Mouse (Mus musculus) CD8-positive naive resting alpha-beta T cell, adult 57 days (primary cell): ENCODE results near the gene Plekhh3. TPM values are rescaled to one million over a fixed set of nuclear protein-coding genes. Genes with fewer than 3 reads are reported as not detected.

ENCODE experiments used
- total RNA-seq: library from RNA; stranded (reverse); gene quantifications from one replicate; pipeline ENCODE4 v1.2.4, GENCODE M21; 2023

Plekhh3 gene
- 0.28 TPM for total RNA-seq

DNA sequence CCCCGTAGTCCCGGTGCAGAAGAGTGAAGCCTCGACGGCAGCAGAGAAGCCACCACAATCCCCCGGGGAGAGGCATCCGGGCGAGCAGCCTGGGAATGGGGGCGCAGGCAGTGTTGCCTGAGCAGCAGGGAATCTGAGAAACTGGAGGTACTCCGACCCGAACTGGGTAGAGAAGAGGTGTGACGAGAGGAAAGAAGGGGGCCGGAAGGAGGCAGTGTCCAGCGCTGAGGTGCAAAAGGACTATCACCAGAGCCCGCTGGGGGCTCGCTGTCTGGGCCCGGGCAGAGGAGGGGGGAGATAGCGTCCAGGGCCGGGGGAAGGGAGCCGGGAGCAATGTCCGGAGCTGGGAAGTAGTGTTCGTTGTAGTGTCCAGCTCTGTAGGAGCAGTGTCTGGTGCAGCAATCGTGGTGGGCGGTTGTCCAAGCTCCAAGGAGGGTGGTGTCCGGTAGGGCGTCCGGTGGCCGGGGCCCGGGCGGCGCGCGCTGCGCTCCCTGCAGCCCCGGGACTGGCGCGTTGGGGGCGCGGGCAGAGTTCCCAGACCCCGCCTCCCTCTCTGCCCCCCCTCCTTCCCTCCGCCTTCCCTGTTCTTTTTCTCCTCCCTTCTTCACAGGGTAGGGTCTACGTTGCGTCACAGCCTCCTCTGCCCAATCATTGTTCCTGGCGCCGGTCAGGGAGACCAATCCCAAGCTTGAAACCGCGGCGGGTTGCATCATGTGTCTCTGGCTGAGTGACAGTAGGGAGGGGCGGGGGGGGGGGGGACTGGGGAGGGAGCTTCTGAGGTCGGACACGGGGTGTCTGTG lies at the start of gene Plekhh3:
TSS of gene Plekhh3 (minus strand) at position 541 of the 800 bp plus-strand sequence.

DNA sequence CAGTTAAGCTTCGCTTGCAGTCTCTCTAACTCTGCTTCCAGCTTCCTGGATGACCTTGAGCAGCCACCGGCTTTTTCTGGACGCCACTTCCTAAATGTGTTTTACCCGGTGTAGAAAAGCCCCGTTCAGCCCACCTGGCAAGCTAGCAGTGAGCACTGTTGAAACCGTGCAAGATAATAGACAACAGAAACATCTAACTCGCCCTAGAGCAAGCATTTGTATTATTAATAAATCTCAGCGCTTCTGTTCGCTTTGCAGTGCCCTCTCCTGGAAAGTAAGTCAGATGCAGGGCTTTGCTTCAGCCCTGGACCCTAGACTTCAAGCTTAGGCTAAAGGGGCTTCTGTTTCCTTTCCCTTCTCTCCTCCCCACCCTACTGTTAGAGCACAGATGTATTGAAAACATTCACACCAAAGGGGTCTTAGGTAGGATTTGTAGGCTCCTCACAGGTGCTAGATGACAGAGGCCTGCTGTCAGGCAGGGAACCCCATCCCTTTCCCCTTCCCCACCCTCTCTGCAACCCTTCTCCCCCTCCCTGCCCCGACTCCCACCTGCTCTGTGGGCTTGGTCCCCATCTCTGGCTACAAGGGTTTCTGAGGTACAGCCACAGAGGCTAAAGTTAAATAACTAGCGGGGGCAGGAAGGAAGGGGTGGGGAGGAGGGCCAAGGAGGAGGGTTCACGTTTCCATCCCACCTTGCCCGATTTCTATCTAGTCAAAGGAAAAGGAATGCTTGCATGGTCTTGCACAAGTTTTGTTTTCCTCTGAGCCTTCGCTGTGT lies 3.9 kb upstream of the Plekhh3 start, which contains the start of gene Ccr10:
TSS of gene Ccr10 (minus strand) at position 593 of the 778 bp plus-strand sequence.

DNA sequence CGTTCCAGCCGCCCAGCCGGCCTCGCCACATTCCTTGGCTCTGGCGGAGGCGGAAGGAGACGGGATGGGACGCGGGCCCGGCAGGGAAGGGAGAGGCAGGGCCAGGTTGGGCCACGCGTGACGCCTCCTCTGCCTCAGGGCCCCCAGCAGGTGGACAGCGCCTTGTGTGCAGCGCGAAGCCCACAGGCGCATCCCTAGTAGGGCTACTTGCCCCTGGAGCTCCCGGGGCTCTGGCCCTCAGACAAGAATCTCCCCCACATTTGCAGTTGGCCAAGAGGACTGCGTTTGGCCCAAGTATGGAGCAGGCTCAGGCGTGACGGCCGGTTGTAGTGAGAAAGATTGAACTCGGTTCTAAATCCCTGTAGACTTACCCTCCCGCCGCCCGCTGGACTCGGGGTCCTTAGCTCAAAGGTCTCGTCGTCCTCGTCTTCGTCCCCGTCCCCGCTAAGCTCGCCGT lies 769 bp downstream of the Plekhh3 start, which contains the start of gene Cntnap1:
TSS of gene Cntnap1 (plus strand) at position 170 of the 457 bp plus-strand sequence.

DNA sequence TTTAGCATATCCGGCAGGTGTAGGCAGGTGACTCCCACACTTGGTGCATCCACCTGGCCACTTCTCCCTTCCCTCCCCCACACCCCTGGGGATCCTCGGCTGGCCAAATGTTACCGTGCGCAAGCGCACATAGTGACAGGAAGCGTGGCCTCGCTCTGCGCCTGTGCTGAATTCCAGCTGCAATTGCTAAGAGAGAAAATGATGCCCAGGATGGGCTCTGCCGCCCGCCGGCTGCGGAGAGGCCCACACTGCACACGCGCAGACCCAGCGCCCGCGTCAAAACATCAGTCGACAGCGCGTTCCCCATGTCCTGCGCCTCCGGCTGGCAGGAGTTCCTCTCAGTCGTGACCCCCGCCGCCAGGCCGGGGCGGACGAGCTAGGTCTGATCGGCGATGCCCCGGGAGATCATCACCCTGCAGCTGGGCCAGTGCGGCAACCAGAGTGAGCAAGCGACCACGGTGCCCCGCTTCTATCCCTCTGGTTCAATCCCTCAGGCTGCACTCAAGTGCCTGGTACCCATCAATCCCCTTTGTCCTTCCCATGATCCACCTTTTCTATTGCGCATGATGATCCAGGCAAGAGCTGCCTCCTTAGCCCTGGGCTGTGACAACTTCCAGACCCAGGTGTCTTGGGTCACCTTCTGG lies 15.3 kb downstream of the Plekhh3 start, which contains the start of gene Tubg2:
TSS of gene Tubg2 (plus strand) at position 180 of the 644 bp plus-strand sequence.

DNA sequence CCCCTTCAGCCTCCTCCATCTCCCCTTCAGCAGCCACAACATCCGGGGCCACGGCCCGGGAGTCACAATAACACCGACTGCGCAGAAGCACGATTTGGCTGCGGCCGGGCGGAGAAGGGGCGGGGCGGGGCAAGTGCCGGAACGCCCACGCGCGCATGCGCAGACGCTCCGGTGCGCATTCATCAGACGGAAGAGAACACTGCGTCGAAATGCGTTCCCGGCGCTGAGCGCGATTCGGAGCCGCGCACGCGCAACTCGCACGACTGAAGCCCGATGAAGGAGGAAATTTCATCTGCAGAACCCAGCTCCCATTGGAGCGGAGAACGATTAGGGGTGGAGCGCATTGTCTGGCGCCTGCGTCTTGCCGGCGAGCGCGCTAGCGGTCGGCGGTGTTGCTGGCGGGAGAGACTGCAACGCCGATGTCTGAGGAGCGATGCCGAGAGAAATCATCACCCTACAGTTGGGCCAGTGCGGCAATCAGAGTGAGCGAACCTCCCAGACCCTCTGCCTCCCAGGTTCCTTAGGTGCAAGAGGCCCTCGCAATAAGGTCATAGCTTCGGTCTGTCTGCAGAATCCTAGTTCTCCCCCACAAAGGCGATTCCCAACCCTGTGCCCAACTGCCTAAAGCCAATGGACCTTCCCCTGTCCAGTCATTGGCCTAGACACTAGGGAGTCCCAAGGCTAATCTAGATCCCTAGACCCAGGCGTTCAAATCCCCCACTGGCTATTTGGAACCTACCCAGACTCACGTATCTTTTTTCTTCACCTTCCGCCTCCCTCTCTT lies 51.2 kb downstream of the Plekhh3 start, which contains the start of the genes Retreg3 and Tubg1:
TSS of gene Retreg3 (minus strand) at position 133 of the 784 bp plus-strand sequence.
TSS of gene Tubg1 (plus strand) at position 178 of the 784 bp plus-strand sequence.

Other genes with a start within 250 kb of the Plekhh3 start
- 216 TPM for gene Stat3, start 231.8 kb downstream of the Plekhh3 start, total RNA-seq
- 0.18 TPM for gene Cavin1, start 200.5 kb downstream of the Plekhh3 start, total RNA-seq
- gene Atp6v0a1, start 161.9 kb downstream of the Plekhh3 start, total RNA-seq, result 8.4 TPM
- 10.8 TPM for gene Naglu, start 101.3 kb downstream of the Plekhh3 start, total RNA-seq
- 1.3 TPM for gene Hsd17b1, start 92.9 kb downstream of the Plekhh3 start, total RNA-seq
- gene Coasy, start 88.8 kb downstream of the Plekhh3 start, total RNA-seq, result 12.5 TPM
- 43.0 TPM for gene Mlx, start 84.1 kb downstream of the Plekhh3 start, total RNA-seq
- gene Psmc3ip, start 75.9 kb downstream of the Plekhh3 start, total RNA-seq, result 3.8 TPM
- 78.7 TPM for gene Retreg3, start 51.5 kb downstream of the Plekhh3 start, total RNA-seq
- gene Tubg1, start 51.4 kb downstream of the Plekhh3 start, total RNA-seq, result 14.5 TPM
- gene Tubg2, start 15.4 kb downstream of the Plekhh3 start, total RNA-seq, result 2.5 TPM
- not detected for gene Cntnap1, start 828 bp downstream of the Plekhh3 start, total RNA-seq
- gene Ccr10, start 4.1 kb upstream of the Plekhh3 start, total RNA-seq, result not detected
- 89.3 TPM for gene Ezh1, start 55.1 kb upstream of the Plekhh3 start, total RNA-seq
- gene Ramp2, start 74.7 kb upstream of the Plekhh3 start, total RNA-seq, result 0.40 TPM
- 71.7 TPM for gene Vps25, start 82.4 kb upstream of the Plekhh3 start, total RNA-seq
- gene Wnk4, start 89.2 kb upstream of the Plekhh3 start, total RNA-seq, result 2.8 TPM
- gene Cntd1, start 107.7 kb upstream of the Plekhh3 start, total RNA-seq, result not detected
- 35.6 TPM for gene Coa3, start 107.8 kb upstream of the Plekhh3 start, total RNA-seq
- 196 TPM for gene Becn1, start 130.9 kb upstream of the Plekhh3 start, total RNA-seq
- 118 TPM for gene Psme3, start 144.9 kb upstream of the Plekhh3 start, total RNA-seq
- 24.1 TPM for gene Aoc2, start 153.7 kb upstream of the Plekhh3 start, total RNA-seq
- 1.2 TPM for gene Aoc3, start 159.3 kb upstream of the Plekhh3 start, total RNA-seq
- not detected for gene G6pc, start 196.2 kb upstream of the Plekhh3 start, total RNA-seq
- 23.4 TPM for gene Aarsd1, start 246.3 kb upstream of the Plekhh3 start, total RNA-seq